Mouse (Mus musculus): ENCODE results near the gene Snx32.

- TF ChIP-seq CTCF (IDR thresholded peaks at IDR 0.05; ENCODE audit: low read depth, low read length): no peak
- no peak for TF ChIP-seq GATA1 (IDR thresholded peaks at IDR 0.05; ENCODE audit: borderline replicate concordance, low read length)
These were observed 23.6 kb downstream of the Snx32 start for GRCm38 (mm10) chr19:5486771-5487170.
